Mouse (Mus musculus) testis, adult 2 months (tissue): ENCODE data around the gene Ssbp1.

ENCODE experiments used
- CTCF ChIP-seq: fragments of 200-500 bp; IDR thresholded peaks from 2 replicates; pipeline ENCODE4 v1.5.1; 2012; ENCODE audit warnings: low read depth, mild to moderate bottlenecking, inconsistent platforms, low read length, moderate library complexity; ENCODE audit not compliant: control insufficient read depth, insufficient read depth, insufficient replicate concordance
- POLR2A ChIP-seq: fragments of 200-500 bp; IDR thresholded peaks from 2 replicates; pipeline ENCODE4 v1.6.1; 2012; ENCODE audit warnings: low read depth, mild to moderate bottlenecking, inconsistent platforms, low read length, moderate library complexity; ENCODE audit not compliant: control insufficient read depth

DNA sequence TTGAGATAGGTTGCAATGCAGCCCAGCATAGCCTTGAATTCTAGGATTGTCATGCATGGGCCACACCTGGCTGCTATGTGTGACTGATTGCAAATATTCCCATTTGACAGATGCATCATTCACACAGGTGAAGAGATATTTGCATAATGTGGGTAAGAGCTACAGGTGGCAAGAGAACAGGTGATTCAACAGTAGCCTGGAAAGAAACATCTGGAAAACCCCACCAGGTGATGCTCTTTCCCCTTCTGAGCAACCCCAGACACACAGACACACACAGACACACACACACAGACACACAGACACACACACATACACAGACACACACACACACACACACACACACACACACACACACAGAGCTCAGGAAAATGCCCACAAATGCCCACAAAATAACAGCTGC lies 39.3 kb upstream of the Ssbp1 start:
- TF ChIP-seq POLR2A (no peak), CTCF (no peak)
